Mouse (Mus musculus) layer of hippocampus, adult 9-11 months (tissue): ENCODE results near the gene Ryk.

Experiments
- DNase-seq: peaks from one replicate; pipeline ENCODE4 v3.0.0; 2022

Ryk gene

DNA sequence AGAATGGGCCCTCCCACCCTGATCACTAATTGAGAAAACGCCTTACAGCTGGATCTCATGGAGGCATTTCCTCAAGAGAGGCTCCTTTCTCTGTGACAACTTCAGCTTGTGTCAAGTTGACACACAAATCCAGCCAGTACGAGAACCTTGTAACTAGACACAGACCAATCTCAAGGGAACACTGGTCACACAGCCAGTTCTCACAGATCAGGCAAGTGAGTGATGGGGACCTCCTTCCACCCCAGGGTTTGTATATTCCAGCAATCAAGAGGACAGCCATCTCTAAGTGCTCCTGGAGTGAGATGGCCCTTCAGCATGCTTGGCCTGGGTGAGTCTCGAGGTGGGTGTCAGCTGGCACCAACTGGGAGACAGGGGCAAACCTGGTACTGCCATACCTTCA lies 121.1 kb downstream of the Ryk start:
- no peak for DNase-seq
